Mouse (Mus musculus) ES-E14 (cell line): ENCODE measurements around the gene Nrd1. TPM values are rescaled to one million over a fixed set of nuclear protein-coding genes. Genes with fewer than 3 reads are reported as not detected.

Experiments used
- DNase-seq: peaks from one replicate; pipeline ENCODE4 v3.0.0-alpha.2; 2013; ENCODE audit warnings: low read depth, low spot score
- H3K27ac ChIP-seq: 2 replicates; pipeline ENCODE4 v1.5.1; 2012; ENCODE audit warnings: low read depth, mild to moderate bottlenecking, low read length, moderate library complexity, mixed read lengths; ENCODE audit not compliant: poor library complexity, insufficient read depth, severe bottlenecking
- H3K36me3 ChIP-seq: 2 replicates; pipeline ENCODE4 v1.6.1; 2012; ENCODE audit warnings: mild to moderate bottlenecking, low read length, moderate library complexity, mixed read lengths; ENCODE audit not compliant: control insufficient read depth, poor library complexity, insufficient read depth, severe bottlenecking
- H3K4me1 ChIP-seq, 2 experiments: fragments of 150-350 bp in 1 of 2; sonication (generic) in 1 of 2; 2 replicates each; pipeline ENCODE4 v1.6.1; 2012; ENCODE audit warnings: low read length in 2 of 2, mild to moderate bottlenecking in 1 of 2, mixed read lengths in 1 of 2; ENCODE audit not compliant: control insufficient read depth in 2 of 2, insufficient read depth in 2 of 2, poor library complexity in 1 of 2
- H3K4me3 ChIP-seq, 2 experiments: fragments of 150-350 bp in 1 of 2; sonication (generic) in 1 of 2; 2 replicates each; pipeline ENCODE4 v1.5.1; 2012; ENCODE audit warnings: low read length in 2 of 2, low read depth in 1 of 2, mild to moderate bottlenecking in 1 of 2, mixed read lengths in 1 of 2; ENCODE audit not compliant: insufficient read depth in 1 of 2, poor library complexity in 1 of 2, severe bottlenecking in 1 of 2
- H3K9ac ChIP-seq: 2 replicates; pipeline ENCODE4 v1.6.1; 2012; ENCODE audit warnings: low read depth, mild to moderate bottlenecking, low read length, mixed read lengths; ENCODE audit not compliant: poor library complexity, insufficient read depth, severe bottlenecking
- H3K9me3 ChIP-seq: fragments of 150-350 bp; sonication (generic); 2 replicates; pipeline ENCODE4 v1.6.1; 2012; ENCODE audit warnings: low read depth, mild to moderate bottlenecking, low read length; ENCODE audit not compliant: control insufficient read depth, insufficient read depth
- CHD2 ChIP-seq: IDR thresholded peaks from 2 replicates; pipeline ENCODE4 v1.6.1; 2014; ENCODE audit warnings: mild to moderate bottlenecking, low read depth, low read length, inconsistent platforms
- HCFC1 ChIP-seq: IDR thresholded peaks from 2 replicates; pipeline ENCODE4 v1.6.1; 2012; ENCODE audit warnings: low read length, inconsistent platforms, borderline replicate concordance; ENCODE audit not compliant: insufficient read depth
- MAFK ChIP-seq: IDR thresholded peaks from 2 replicates; pipeline ENCODE4 v1.6.1; 2014; ENCODE audit warnings: mild to moderate bottlenecking, low read depth, low read length, inconsistent platforms; ENCODE audit not compliant: insufficient read depth
- ZC3H11A ChIP-seq: IDR thresholded peaks from 2 replicates; pipeline ENCODE4 v1.6.1; 2012; ENCODE audit warnings: low read depth, mild to moderate bottlenecking, inconsistent platforms, low read length, borderline replicate concordance
- ZNF384 ChIP-seq: IDR thresholded peaks from 2 replicates; pipeline ENCODE4 v1.6.1; 2012; ENCODE audit warnings: low read depth, low read length, inconsistent platforms
- in situ Hi-C, 2 experiments: fragments of 600-800 bp; cut with MboI; formaldehyde crosslinking; loops; one replicate each; pipeline ENCODE4 v1.15.1; 2025; ENCODE audit warnings: low sequenced_read_pairs in 2 of 2, inconsistent platforms in 1 of 2; ENCODE audit not compliant: unreplicated experiment in 2 of 2
- total RNA-seq: library from RNA; depleted of rRNA; stranded (reverse); fragments of 300-350 nt; gene quantifications from 2 replicates; pipeline ENCODE4 v1.2.3, GENCODE M21; 2012

Nrd1 gene
- total RNA-seq, 1 experiment = 53.9 TPM

DNA sequence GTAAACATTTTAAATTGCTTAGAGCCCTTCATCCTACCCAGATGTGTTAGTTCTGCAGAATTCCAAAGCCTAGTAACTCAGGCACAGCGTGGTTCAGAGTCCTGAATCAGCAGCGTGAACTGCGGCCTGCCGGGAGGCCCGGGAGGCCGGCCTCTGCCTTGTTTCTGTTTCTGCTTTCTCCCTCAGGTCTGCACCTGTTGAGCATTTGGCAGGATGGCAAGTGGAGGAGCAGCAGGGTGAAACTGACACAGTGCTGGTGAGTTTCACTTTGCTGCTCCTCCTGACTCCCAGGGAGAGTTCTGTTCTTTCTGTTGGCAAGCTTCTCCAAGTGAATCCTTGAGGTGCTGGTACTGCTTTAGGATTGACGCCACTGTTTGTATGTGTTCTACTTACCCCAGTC is 17.0 kb downstream of the Nrd1 start:
- TF ChIP-seq HCFC1 (no peak), ZC3H11A (no peak), MAFK (no peak), CHD2 (no peak), ZNF384 (no peak)
- Histone ChIP-seq H3K27ac (no peak overlapping the region), H3K36me3 (peaks cover 5% of the 10 kb centered on the region), H3K9me3 (no peaks in the 10 kb centered on the region), H3K4me1 (no peaks in the 10 kb centered on the region), H3K4me3 (no peak overlapping the region), H3K9ac (no peak overlapping the region)
- no peak for DNase-seq
- in situ Hi-C loops = no loop called here

DNA sequence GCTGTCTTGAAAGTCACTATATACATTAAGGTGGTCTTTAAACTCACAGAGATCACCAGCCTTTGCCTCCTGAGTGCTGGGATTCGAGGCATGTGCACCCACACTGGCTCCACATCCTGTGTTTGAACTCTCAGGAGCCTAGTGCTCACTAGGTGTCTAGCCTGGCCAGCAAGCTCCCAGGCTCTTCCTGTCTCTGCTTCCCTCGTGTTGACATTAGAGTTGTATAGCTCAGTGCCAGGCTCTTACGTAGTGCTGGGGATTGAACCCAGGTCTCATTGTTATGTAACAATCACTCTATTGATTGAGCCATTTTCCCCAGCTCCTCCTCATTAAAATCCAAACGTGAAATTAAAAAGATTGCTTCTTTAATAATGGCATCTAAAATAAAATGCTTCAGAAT is 18.8 kb downstream of the Nrd1 start:
- Histone ChIP-seq H3K27ac (no peak overlapping the region), H3K9me3 (no peaks in the 10 kb centered on the region), H3K4me3 (no peak overlapping the region), H3K4me1 (no peaks in the 10 kb centered on the region), H3K9ac (no peak overlapping the region), H3K36me3 (peaks cover 7% of the 10 kb centered on the region)
- DNase-seq = no peak
- TF ChIP-seq ZNF384 (no peak), MAFK (no peak), ZC3H11A (no peak)
- in situ Hi-C loops = no loop called here

DNA sequence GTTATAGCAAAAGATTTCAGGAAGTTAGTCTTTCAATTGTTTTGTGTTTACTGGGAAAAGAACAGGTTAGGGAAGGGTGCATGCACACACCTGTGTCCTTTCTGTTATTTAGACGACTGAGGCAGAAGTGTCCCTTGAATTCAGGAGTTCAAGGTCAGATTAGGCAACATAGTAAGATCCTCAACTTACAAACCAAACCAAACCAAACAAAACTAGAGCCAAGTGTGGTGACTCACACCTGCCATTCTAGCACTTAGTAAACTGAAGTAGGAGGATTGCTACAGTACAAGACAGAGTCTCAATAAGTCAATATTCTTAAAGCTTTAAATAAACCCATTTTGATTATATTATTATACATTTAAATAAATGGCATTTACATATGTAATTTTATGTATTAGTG is 21.5 kb downstream of the Nrd1 start:
- in situ Hi-C loops = no loop called here
- TF ChIP-seq CHD2 (no peak), HCFC1 (no peak), ZNF384 (no peak), MAFK (no peak), ZC3H11A (no peak)
- Histone ChIP-seq H3K4me3 (no peak overlapping the region), H3K36me3 (peaks cover 7% of the 10 kb centered on the region), H3K9me3 (no peaks in the 10 kb centered on the region), H3K9ac (no peak overlapping the region), H3K27ac (no peak overlapping the region), H3K4me1 (peaks cover 0 to 13% of the 10 kb centered on the region in 2 experiments; a peak in 2 of 4 replicates)
- no peak for DNase-seq

DNA sequence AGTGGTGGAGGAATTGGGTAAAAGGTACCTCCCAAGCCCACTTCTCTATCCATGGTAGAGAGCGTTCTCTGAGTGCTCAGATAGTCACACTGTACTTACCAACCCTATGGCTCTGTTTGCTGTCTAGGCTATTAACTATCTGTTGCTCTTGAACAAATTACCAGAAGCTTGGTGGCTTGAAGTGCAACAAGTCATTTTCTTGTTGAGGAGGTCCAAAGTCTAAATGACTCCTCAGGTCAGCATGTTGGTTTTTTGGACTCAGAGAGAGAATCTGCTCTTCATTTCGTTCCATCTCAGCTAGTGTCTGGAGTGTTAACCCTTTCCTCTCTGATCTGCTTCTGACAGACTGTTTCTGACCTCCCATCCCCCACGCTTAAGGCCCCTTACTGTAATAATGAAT is 24.6 kb downstream of the Nrd1 start:
- H3K4me3 ChIP-seq = no peak overlapping the region
- in situ Hi-C loops = no loop called here
- DNase-seq = no peak
- H3K27ac ChIP-seq = no peak overlapping the region
- H3K36me3 ChIP-seq = peaks cover 6% of the 10 kb centered on the region; the same call in 1 of the 2 replicates
- H3K4me1 ChIP-seq = peaks cover 0 to 14% of the 10 kb centered on the region in 2 experiments; a peak in 2 of 4 replicates
- no peaks in the 10 kb centered on the region for H3K9me3 ChIP-seq
- TF ChIP-seq ZC3H11A (no peak), MAFK (no peak), HCFC1 (no peak), CHD2 (no peak)
- H3K9ac ChIP-seq = no peak overlapping the region

DNA sequence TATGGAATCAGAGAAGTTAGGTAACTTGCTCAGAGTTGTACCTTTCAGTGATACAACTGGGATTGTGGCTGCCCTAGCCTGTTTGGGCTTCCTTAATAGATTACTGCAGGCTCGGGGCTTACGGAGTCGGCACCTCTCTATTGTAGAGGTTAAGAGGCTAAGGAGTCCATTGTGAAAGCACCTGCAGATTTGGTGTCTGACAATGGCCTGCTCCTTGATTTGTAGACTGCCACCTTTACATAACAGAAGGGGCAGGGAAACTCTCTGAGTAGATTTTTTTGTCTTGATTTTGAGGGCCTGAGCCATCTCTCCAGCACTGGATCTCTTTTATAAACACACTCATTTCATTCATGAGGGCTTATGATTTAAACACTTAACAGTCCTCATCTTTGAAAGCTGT is 26.1 kb downstream of the Nrd1 start:
- in situ Hi-C loops = no loop called here
- H3K4me1 ChIP-seq = peaks cover 0 to 14% of the 10 kb centered on the region in 2 experiments; a peak in 2 of 4 replicates
- TF ChIP-seq ZNF384 (no peak), ZC3H11A (no peak), CHD2 (0 out of 2 replicates have a peak, but pooled peaks have one; percentile 12), MAFK (no peak)
- no peak overlapping the region for H3K27ac ChIP-seq
- H3K4me3 ChIP-seq = no peak overlapping the region; a peak in 1 of 4 replicates
- DNase-seq = peak; percentile 60
- H3K9me3 ChIP-seq = no peaks in the 10 kb centered on the region
- peaks cover 6% of the 10 kb centered on the region; the same call in 1 of the 2 replicates for H3K36me3 ChIP-seq
- no peak overlapping the region for H3K9ac ChIP-seq
